Mouse (Mus musculus) urinary bladder, postnatal 25 days (tissue): ENCODE data around the gene Ak7.

Experiments
- DNase-seq: peaks from one replicate; pipeline ENCODE4 v3.0.0; 2022; ENCODE audit warnings: low spot score

Ak7 gene

DNA sequence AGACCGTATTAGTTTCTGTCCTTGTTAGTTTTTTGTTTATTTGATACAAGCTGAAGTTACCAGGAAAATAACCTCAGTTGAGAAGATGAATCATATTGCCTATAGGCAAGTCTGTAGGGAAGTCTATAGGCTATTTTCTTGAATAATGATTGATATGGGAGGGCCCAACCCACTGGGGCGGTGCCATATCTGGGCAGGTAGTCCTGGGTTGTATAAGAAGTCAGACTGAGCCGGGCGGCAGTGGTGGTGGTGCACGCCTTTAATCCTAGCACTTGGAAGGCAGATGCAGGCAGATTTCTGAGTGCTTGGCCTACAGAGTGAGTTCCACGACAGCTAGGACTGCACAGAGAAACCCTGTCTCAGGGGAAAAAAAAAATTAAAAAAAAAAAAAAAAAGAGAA, 84.1 kb downstream of the Ak7 start:
- DNase-seq = no peak

DNA sequence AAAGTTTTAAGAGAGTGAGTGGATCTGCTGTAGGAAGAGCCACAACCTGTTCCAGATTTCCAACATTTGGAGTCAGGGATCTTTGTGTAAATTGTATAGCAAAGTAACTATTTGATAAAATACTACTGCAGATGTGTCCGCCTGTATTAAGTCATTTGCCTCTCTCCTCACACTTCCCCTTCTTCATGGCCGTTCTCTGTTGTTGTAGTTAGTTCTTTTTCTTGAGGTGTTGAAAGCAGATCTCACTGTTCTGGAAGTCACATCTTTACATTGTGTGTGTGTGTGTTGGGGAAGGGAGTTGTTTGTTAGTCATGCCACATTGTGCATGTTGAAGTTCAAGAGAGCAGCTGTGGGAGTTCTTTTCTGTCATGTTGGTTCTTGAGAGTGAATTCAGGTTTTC, 89.1 kb downstream of the Ak7 start:
- no peak for DNase-seq

DNA sequence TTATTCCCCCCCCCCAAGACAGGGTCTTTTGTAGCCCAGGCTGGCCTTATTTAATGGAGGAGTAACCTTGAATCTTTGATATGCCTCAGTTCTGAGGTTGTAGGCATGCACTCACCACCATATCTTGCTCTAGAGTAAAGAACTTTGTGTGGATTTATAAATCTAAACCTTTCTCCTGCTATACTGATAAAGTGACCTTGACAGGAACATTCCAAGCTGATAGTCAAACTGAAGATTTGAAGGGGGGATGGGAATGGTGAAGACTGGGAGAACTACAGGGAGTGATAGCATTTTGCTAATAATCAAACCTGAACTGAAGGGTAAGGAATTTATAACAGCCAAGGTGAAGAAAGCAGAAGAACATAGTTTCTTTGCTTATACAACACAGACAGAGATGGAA, 92.2 kb downstream of the Ak7 start:
- no peak for DNase-seq

DNA sequence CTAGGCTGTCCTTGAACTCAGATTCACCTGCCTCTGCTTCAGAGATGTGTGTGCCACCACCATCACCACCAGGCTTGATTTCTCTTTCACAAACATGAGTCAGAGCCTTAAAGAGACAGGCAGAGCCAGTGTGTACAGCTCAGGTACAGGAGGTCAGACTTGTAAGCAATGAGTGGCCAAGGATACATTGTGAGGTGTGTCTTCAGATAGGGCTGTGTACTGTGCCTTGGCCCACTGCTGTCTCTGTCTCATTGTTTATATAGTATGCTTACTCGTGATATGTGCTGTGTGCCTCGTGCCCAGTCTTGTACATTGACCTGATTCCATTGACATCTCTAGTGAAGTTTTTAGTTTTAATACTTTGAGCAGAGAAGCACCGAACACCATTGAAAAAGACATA, 100.0 kb downstream of the Ak7 start:
- DNase-seq = no peak

DNA sequence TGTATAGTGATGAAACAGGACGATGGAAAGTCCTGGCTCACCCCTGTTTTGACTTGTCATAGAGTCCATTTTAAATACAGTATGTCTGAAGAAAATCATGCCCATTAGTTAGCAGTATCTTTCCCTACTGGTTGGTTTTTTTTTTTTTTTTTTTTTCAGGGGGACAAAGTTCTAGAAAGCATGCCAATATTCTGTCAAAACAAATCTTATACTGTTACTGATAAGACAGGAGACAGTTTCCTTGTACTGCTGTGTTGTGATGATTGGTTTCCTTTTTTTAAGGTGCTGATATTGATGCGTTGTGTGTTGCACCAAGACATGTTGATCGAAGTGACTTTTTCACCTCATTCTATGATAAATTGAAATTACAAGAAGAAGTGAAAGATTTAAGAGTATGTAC, 100.4 kb downstream of the Ak7 start:
- DNase-seq = no peak

DNA sequence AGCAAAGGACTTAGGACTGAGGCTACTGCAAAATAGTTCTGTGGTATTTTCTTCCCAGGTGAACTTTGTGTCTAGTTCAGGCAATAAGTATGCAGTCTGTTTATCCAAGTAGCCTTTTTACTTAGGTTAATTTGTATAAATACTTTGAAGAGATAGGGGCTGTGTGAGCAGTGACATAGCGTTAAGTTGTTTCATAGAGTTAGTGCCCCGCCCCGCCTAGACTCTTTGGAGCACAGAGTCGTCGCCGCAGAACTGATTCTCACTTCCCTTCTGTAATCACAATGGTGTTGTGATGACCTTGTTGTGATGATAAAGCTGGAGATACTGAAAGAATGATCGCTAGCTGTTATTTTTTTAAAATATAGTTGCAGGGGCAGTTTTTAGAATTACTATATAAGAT, 101.6 kb downstream of the Ak7 start:
- DNase-seq = no peak

DNA sequence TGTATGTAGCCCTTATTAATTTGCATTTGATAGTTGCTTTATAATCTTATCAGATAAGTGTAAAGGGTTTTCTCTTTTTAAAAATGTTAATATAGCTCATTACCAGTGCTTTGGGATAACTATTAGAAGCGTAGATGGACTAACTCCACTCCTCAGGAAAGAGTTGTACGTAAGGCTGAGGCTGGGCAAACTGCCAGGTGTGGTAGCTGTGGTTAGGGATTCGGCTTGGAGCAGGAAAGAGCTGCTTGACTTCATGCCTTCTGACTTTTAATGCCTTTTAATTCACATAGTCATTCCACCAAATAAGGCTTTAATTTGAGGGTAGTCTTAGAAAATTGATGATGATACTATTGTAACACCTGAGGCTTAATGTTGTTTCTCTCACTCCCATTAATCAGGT, 103.2 kb downstream of the Ak7 start:
- DNase-seq = no peak

DNA sequence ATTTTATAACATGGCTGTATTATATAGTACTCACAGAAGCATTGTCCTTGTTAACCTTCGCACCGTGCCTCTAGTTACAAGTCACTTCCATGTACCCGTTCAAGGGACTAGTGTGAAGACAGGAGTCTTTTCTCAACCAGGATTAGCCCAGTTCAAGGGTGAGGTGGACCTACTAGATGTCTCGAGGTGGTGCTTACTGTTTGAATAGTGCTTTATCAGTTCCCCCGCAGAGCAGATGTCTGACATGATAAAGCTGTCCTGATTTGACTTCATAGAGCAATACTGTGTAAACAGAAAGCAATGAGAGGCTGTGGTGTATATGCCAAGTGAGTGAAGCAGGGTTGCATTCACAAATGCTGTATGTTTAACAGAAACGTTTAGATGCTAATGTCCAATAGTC, 104.8 kb downstream of the Ak7 start:
- no peak for DNase-seq

DNA sequence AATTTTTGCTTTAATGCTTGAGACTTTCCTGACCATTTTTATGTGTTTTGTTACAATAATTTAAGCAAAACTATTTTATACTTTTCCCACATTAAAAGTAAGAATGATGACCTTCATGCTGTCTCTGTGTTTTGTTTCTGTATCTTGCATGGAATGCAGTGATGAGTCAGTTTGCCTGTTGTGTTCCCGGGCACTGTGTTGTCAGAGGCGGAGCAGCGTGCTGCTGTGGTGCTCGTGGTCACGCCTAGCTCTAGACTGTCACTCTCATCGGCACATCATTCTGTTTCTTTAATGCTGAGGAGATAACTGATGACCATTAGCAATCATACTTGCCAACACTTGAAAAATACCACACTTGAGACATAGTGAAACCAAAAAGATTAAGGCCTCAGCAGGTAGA, 108.2 kb downstream of the Ak7 start:
- no peak for DNase-seq

DNA sequence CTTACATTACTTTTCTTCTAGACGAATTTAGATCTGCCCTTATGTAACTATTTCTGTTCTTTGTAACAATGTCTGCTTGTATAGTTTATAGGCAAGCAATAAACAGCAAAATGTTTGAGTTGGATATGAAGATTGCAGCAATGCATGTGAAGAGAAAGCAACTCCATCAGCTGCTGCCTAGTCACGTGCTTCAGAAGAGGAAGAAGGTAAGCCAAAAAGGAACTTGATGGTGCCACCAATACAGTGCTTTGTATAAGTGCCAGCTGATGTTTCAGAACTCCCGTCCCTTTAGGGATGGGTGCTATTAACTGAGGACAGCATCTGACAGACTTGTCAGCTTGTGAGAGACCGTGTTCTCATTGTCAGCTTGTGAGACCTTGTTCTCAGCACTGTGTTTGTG, 117.7 kb downstream of the Ak7 start:
- no peak for DNase-seq

DNA sequence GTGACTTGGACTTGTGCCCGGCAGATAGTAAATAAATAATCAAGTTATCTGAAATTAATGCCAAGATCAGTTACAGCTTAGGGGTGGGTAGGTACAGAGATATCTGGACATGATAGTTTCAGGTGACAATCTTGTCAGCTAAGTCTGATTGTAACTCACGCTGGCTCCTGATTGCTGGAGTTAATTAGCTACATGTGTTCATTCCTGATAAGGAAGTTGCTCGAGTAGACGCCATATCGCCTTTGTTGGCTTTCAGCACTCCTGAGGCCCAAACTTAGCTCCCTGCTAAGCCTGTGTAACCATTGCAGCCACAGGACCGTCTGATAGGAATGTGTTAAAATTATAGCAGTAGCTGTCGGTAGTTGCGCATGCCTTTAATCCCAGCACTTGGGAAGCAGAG, 119.0 kb downstream of the Ak7 start:
- DNase-seq = no peak

DNA sequence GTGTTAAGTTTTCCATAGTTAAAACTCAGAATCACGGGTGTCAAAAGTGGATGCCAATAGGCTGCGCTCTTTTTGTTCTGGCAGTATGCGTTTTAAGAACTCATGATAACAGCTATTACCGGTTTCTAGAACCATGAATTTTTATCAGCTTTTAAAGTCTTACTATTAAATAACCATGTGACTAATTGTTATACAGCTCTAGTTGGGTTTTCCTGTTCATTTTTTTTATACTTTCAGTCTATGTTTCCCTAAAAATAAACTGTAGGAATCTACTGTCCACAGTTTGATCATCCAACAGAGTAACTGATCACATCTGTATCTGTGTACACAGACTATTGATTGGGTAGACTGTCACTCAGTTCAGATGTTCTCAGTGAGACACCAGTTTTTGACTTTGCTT, 119.5 kb downstream of the Ak7 start:
- DNase-seq = no peak
